Mouse (Mus musculus): ENCODE data around the gene Tmem132e.

The Tmem132e gene

DNA sequence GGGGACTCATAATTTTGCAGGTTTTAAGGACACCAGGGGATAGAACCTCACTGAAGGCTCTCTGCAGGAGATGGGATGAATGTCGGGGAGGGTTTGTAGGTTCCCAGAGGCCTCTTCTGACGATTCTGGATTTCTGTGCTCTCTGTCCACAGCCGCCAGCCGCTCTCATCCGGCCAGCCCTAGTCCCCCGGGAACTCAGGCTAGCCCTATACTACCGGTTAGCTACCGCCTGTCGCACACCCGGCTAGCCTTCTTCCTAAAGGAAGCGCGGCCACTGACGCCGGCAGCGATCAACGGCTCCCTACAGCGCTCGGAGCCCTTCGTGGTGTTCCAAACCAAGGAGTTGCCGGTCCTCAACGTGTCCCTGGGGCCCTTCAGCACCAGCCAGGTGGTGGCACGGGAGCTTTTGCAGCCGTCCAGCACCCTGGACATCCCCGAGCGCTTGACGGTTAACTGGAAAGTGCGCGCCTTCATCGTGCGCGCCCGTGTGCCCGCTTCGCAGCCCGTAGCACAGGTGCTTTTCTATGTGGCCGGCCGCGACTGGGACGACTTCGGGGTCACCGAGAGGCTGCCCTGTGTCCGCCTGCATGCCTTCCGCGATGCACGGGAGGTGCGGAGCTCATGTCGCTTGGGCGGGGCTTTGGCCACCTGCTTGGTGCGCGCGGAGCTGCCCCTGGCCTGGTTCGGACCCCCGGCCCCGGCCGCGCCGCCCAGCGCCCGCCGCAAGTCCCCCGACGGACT lies 45.6 kb downstream of the Tmem132e start:
- DNase-seq (ENCODE audit: low read depth, low spot score): no peak

DNA sequence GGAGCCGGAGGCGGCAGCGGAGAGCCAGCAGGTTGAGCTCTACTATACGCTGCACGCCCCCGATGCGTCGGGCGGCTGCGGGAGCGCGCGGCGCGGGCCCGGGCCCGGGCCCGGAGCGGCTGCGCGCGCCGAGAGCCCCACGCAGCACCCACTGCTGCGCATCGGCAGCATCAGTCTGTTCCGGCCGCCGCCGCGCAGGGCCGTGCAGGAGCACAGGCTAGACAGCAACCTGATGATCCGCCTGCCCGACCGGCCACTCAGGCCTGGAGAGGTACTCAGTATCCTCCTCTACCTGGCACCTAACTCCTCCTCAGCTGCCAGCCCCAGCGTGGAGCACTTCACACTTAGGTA lies 46.1 kb downstream of the Tmem132e start:
- DNase-seq (ENCODE audit: low read depth, low spot score): no peak

DNA sequence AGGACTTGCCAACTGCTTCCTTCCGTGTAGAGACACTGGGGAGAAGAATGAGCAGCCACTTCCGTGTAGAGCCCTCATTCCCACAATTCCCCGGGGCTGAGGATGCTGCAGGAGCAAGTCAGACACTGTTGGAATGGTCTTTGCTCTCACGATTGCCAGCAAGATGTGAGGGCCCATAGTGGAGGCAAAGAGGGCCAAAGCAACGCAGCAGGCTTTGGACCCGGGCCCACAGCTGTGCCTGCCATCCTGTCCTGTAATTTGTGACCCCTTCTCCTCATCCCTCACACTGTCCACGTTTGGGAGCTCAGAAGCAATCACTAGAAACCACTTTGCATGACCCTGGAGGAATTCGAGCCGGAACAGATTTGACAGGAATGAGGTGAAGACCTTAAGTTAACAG lies 59.8 kb downstream of the Tmem132e start:
- no peak for DNase-seq (ENCODE audit: low read depth, low spot score)

DNA sequence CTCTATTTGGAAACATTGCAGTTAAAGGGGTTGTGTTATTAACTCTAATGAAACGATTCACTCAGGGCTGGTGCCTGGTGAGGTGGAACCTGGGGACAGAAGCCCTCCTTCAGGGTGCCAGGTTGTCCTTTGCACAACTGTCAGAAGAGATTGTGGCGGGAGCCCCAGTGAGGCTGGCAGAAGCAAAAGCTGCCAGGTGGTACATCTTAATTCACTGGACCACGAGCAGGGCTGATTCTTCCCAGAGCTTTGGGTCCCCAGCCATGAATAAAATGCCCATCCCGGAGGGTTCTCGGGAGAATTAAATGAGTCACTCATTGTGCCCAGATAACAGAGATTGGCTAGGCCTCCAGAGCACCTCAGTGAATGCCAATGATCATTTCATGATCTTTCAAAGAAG lies 63.8 kb downstream of the Tmem132e start:
- DNase-seq (ENCODE audit: low read depth, low spot score): no peak

DNA sequence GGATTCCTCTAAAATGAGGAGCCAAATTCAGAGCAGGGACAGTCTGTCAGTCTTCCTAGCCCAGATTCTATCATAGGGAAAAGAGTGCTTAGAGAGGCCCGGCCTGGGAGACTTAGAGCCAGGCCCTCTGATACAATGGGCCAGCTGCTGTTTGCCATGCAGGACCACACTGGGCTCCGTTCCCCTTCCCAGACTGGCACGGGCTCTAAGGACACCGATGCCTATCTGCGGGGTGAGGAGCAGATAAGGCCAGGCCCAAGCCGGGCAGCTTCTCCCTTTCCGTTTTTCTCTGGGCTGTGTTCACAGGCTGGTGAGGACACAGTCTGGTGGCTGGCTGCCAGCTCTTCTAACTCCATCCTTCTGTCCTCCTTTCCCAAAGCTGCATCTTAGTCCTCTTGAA lies 64.5 kb downstream of the Tmem132e start:
- DNase-seq (ENCODE audit: low read depth, low spot score): no peak

DNA sequence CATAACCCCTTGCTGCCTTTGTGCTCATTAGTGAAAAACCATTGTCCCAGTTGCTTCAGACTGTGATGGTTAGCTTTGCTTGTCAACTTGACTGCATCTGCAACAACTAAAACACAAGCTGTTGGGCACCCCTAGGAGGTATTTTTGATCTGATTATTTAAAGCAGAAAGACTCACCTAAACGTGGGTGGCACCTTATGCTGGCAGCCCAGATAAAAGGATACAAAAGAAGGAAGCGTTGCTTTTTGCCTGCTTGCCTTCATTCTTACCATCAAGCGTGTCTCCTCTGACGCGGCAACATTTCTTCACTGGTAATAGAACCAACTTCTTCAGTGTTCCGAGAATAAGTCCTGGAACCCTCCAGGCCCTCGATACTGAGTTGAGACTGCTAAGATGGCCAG lies 72.6 kb downstream of the Tmem132e start:
- no peak for DNase-seq (ENCODE audit: low read depth, low spot score)

DNA sequence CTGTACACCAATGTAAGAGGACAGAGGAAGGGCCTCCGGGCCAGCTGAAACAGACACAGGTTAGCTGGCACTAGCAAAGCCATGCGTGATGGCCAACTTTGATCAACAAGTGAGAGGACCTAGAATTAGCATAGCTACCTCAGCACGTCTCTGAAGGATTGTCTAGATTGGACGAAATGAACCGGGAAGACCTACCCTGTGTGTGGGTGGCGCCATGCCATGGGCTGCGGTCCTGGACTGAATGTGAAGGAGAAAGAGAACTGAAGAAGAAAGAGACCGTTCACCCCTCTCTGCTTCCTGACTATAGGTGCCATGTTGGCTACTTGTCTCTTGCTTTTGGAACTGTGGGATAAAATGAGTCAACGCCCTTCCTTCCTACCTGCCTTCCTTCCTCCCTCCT lies 76.8 kb downstream of the Tmem132e start:
- DNase-seq (ENCODE audit: low read depth, low spot score): no peak

DNA sequence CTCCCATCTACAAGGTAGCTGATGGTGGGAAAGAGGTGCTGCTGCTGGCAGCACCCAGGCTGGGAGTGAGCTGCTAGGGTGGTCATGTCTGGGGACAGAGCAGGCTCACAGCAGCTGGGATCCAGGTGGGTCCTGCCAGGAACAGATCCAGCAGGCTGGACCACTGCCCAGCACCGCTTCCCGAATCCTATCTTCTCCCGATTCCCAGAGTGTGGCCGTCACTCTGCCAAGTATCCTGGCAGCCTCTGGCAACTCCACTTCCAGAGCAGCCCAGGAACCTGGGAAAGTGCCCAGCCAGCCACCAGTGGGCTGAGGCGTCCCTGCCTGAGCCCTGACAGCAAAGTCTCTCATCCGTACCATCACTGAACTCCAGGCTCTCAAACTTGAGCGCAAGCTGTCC lies 78.5 kb downstream of the Tmem132e start:
- DNase-seq (ENCODE audit: low read depth, low spot score): no peak

DNA sequence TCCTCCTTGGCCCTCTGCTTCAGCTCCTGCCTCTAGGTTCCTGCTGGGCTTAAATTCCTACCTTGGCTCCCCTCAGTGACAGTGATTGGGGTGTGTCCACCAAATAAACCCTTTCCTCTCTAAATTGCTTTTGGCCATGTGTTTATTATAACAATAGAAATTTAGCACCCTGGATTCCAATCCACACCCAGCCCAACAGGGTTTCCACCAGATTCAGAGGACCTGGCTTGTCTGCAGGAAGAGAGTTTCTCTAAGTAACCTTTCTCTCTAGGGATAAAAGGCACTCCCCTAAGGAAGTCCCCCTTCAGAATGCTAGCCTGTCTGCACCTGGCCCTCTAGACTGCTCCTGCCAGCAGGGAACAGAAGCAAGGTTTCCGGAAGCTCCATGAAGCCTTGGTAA lies 82.4 kb downstream of the Tmem132e start:
- DNase-seq (ENCODE audit: low read depth, low spot score): no peak

DNA sequence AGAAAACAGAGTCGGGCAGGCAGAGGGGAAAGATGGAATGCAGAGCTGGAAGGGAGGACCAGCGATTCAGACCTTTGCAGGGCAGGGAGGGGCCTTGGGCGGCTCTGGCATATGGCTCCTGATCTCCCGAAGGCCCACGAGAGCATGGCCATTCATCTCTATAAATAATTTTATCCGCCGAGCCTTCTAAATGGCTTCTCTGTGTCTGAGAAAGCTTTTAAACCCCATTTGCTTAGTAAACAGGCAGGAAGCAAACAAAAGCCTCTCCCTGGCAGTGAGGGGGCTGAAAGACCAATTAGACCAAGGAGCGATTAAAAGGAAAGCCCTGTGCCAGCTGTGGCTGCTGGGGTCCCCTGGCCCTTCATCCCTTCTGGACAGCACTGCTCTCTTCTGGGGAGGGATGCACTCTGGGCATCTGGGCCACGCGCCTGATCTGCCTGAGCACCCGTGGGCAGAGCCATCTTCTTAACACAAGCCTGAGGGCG lies 84.5 kb downstream of the Tmem132e start:
- peak; percentile 9 for DNase-seq (ENCODE audit: low read depth, low spot score)

DNA sequence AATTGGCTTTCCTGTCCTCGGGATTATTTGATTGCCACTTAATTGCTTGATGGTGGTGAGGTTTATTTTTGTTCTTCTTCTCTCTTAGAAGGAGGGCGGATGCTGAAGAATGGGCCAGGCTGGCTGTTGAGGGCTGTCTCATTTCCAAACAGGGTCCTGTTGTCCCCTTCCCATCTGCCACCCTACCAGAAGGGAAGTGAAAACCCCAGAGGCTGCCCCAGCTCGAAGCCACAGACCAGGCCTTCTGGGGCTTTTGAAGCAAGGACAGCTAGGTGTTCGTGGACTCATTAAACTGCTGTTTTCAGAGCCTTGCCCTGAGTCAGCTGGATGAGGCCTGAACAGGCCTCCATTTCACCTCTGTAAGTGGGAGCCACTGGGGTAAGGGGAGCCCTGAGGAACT lies 87.4 kb downstream of the Tmem132e start:
- DNase-seq (ENCODE audit: low read depth, low spot score): no peak

DNA sequence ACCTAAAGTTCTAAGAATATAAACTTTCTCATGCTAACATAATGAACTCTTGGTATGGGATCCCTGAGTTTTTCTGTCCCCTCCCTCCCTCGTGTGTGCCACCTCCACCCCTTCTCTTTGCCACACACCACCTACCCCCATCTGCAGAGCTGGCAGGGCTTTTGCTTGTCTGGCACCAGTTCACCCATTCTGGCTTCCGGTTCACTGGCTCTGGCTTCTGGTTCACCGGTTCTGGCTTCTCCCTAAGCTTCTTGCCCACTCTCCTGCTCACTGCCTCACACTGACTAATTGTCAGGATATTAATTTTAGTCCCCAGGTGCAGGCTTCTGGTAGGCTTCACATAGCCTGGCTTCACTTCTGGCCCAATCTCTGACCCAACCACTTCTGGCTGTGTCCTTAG lies 88.7 kb downstream of the Tmem132e start:
- no peak for DNase-seq (ENCODE audit: low read depth, low spot score)

DNA sequence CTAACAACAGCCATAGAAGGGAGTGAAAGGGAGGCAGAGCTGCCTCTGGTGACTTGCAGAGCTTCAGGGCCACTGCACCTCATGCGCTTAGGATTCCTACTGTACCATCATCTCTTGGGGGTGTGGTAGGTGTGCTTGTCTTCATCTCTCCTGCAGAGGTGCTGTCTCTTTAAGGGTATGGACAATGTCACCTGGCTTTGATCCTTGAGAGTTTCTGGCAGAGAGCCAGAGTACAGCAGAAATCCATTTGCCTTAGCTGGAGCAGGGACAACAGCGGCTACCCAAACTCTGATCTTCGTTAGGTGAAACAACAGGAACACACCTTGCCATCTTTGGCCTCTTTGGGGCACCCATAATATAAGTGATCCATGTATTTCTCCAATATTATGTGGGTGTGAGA lies 92.2 kb downstream of the Tmem132e start:
- DNase-seq (ENCODE audit: low read depth, low spot score): no peak

DNA sequence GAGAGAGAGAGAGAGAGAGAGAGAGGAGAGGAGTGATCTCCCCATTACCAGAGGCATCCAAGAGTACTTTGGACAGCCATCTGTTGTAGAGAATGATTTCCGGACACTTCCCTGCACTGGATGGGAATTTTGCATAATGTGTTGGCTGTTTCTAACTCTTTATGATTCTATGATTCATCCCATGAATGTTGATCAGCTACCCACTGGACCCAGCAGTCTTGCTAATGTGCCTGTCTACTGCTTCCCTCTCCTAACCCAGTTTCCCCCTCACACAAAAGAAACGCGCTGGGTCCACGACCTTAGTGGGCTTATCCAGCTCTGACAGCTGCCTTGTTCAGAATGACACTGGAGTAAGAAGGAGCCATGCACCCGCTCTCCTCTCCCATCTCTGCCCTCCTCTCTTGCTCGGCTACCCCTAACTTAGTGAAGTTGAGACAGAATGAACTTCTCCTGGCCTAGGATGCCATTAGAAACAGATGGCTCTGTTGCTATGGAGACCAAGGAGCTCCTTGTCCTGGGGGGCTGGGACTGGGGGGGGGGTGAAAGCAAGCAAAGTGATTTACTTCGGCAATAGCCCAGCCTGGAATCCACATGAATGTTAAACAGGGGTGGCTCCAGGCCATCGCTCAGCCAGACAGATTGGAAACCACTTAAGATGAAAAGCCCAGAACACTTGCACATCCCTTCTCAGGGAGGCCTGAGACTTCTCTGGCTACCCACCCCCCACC lies 98.8 kb downstream of the Tmem132e start:
- DNase-seq (ENCODE audit: low read depth, low spot score): no peak

DNA sequence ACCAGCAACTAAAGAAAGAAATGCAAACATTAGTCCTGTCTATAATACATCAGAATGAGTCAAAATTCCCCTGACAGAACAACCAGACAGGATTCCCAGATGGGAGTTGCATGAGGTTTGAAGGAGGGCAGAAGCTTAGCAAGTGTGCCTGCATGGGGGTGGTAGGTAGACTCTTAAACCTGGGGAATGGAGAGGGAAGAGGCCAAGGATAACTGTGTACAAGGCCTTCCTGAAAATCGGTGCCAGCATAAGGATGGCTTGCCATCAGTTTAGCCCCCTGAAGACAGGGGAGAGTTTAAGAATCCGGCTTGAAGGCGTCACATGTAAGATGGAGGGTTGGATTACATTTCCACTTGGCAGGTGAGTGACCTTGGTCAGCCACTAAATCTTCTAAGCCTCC lies 102.2 kb downstream of the Tmem132e start:
- DNase-seq (ENCODE audit: low read depth, low spot score): no peak

Data from retina, adult 2 months (tissue).